Mouse (Mus musculus) hematopoietic stem cell, adult 5-6 weeks (primary cell): ENCODE results near the gene Adap2. TPM values are rescaled to one million over a fixed set of nuclear protein-coding genes. Genes with fewer than 3 reads are reported as not detected.
"Not testable (repeated sequence)": the region's sequence is repeated elsewhere in the genome, so short reads cannot be mapped to it uniquely, and the experiment has no call there.

Source experiments
- ATAC-seq, 2 experiments: fragments of 125-278 bp in 1 of 2; replicated peaks in 1 of 2; 2 replicates each; pipeline ENCODE4 v1.8.0; 2016 to 2017; ENCODE audit warnings: inconsistent platforms in 2 of 2, mild to moderate bottlenecking in 2 of 2, moderate number of reproducible peaks in 2 of 2, low read depth in 1 of 2, moderate TSS enrichment in 1 of 2; ENCODE audit not compliant: low FRiP score in 2 of 2, poor library complexity in 2 of 2, severe bottlenecking in 2 of 2, insufficient read depth in 1 of 2, low TSS enrichment in 1 of 2
- total RNA-seq: library from RNA; stranded (forward); fragments of 172-1452, 232-1000 nt; gene quantifications from 2 replicates; pipeline ENCODE4 v1.2.3, GENCODE M21; 2017

The Adap2 gene
- total RNA-seq, 1 experiment from 2014 or later = not detected

GRCm38 (mm10) chr11:80183054-80183704 is 29.3 kb downstream of the Adap2 start:
- ATAC-seq = peak; percentile 46 to 55; a peak in 3 of 4 replicates

GRCm38 (mm10) chr11:80183705-80184255 is 29.9 kb downstream of the Adap2 start, which contains the start of gene Rnf135:
TSS of gene Rnf135 (plus strand) at chr11:80183851.
- ATAC-seq = peak; percentile 100

- no peak for ATAC-seq
Measured at GRCm38 (mm10) chr11:80184531-80185071, 30.7 kb downstream of the Adap2 start.

- ATAC-seq = not testable (repeated sequence)
Measured at GRCm38 (mm10) chr11:80185441-80185976, 31.6 kb downstream of the Adap2 start.

- no peak for ATAC-seq
Measured at GRCm38 (mm10) chr11:80190280-80190679, 36.4 kb downstream of the Adap2 start.

- ATAC-seq = no peak
Measured at GRCm38 (mm10) chr11:80193827-80194226, 39.9 kb downstream of the Adap2 start.

GRCm38 (mm10) chr11:80196351-80196750 is 42.4 kb downstream of the Adap2 start:
- no peak for ATAC-seq

GRCm38 (mm10) chr11:80199316-80199715 is 45.4 kb downstream of the Adap2 start:
- no peak for ATAC-seq

- ATAC-seq = no peak
Measured at GRCm38 (mm10) chr11:80199773-80200172, 45.9 kb downstream of the Adap2 start.

GRCm38 (mm10) chr11:80200326-80200725 is 46.4 kb downstream of the Adap2 start:
- no peak for ATAC-seq

- no peak for ATAC-seq
Measured at GRCm38 (mm10) chr11:80202296-80202695, 48.4 kb downstream of the Adap2 start.

- no peak for ATAC-seq
Measured at GRCm38 (mm10) chr11:80204037-80204436, 50.1 kb downstream of the Adap2 start.

- no peak for ATAC-seq
Measured at GRCm38 (mm10) chr11:80204941-80205340, 51.0 kb downstream of the Adap2 start.

GRCm38 (mm10) chr11:80208465-80208859 is 54.6 kb downstream of the Adap2 start:
- no peak for ATAC-seq

GRCm38 (mm10) chr11:80208860-80209800 is 55.2 kb downstream of the Adap2 start, which contains the start of gene Rhot1:
TSS of gene Rhot1 (plus strand) at chr11:80209019.
- peak; percentile 77 to 90 for ATAC-seq

GRCm38 (mm10) chr11:80210321-80210720 is 56.4 kb downstream of the Adap2 start:
- ATAC-seq = peak; percentile 30 to 49; a peak in 1 of 4 replicates

- ATAC-seq = no peak
Measured at GRCm38 (mm10) chr11:80212282-80212681, 58.4 kb downstream of the Adap2 start.
